Mouse (Mus musculus) gastrocnemius, postnatal 25 days (tissue): ENCODE results near the gene Slco2a1. TPM values are rescaled to one million over a fixed set of nuclear protein-coding genes. Genes with fewer than 3 reads are reported as not detected.

Source experiments
- DNase-seq: peaks from one replicate; pipeline ENCODE4 v3.0.0; 2022
- total RNA-seq, 2 experiments: library from RNA; stranded (reverse); gene quantifications; 1 replicate in 1 of 2; 2 replicates in 1 of 2; pipeline ENCODE4 v1.2.3; 2021

Slco2a1 gene
- total RNA-seq, 2 experiments from 2014 or later = 0.77 to 0.80 TPM

DNA sequence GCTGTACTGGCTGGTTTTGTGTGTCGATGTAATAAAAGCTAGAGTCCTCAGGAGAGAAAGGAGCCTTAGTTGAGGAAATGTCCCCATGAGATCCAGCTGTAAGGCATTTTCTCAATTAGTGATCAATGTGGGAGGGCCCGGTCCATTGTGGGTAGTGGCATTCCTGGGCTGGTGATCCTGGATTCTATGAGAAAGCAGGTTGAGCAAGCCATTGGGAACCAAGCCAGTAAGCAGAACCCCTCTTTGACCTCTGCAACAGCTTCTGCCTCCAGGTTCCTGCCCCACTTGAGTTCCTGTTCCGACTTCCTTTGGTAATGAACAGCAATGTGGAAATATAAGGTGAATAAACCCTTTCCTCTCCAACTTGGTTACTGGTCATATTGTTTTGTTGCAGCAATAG, 6.1 kb upstream of the Slco2a1 start:
- DNase-seq = no peak

DNA sequence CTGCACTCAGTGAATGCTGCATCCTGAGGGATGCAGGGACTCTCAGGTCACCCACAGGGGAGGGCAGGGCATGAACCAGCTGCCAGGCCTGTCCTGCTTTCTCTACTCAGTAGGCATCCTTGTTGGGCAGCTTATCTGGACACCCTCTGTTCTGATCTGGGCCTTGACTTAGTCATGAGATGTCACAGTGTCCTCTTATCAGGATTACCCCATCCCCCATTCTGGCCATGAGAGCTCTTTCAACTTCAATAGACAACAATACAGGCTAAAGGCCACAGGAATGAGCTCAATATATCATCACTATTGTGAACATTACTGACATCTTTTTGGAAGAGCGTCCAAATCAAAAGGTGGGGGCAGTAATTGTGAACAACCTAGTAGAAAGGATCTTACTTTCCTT, 3.4 kb upstream of the Slco2a1 start:
- DNase-seq = no peak

DNA sequence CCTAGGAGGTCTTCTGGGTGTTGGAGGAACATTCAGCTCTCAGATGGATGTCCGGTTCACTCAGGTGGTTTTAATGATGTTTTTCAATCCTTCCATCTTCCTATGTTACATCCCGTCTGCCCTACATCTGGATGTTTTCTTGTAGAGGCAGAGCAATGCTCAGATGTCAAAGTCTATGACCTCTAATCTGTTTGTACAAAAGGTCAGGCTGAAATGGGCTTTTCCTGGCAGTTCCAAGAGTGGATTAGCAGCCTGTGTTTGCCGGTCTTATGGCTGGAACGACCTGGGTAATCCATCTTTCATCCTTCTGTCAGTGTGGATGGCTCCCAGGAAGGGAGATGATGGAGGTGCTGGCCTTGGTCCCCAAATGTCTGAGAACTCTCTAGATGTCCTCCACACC, 2.6 kb upstream of the Slco2a1 start:
- no peak for DNase-seq

DNA sequence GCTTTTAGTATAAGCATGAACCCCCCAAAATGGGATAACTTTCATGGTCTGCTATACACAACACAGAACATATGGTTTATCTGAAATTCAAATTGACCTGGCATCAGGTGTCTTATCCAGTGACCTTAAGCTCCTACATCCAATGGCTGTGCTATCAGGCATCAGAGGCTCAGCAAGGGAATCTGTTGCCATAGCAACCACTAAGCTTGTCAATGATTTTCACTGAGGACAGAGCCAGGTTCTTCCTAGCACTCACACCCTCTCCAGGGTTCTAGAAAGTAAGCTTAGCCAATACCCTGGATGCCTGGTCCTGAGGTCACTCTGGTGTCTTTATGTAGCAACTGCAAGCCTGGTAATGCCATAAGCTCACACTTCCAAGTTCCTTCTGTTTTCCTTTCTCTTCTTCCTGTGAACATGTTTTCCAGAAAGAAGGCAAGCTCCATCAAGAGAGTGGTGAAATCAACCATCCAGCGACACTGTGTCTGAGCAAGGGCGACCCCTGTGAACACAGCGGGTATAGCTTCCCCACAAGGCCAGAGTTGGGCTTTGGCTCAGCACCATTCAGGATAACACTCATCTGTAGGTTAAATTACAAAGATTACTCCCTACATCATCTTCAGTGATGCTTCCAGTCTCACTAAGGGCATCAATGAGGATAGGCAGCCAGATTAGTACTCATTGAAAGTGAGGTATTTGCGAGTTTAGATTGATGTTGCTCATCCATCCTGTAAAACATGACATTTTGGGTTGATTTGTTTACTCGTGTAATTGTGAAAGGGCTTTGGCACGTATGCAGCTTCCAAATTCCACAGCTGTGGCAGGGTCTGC, 2.0 kb downstream of the Slco2a1 start:
- DNase-seq = no peak

DNA sequence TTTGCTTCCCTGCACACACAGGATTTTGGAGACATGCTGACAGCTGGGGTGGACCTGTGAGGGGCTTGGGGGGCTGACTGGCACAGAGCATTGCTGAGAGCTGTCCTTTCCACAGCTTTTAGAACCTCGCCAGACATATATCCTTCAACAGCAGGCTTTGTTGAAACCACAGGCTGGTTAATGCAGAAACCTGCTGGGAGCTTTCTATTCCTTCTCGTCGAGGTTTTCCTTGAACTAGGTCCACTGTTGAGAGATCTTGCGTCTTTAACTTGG, 2.6 kb downstream of the Slco2a1 start:
- no peak for DNase-seq

DNA sequence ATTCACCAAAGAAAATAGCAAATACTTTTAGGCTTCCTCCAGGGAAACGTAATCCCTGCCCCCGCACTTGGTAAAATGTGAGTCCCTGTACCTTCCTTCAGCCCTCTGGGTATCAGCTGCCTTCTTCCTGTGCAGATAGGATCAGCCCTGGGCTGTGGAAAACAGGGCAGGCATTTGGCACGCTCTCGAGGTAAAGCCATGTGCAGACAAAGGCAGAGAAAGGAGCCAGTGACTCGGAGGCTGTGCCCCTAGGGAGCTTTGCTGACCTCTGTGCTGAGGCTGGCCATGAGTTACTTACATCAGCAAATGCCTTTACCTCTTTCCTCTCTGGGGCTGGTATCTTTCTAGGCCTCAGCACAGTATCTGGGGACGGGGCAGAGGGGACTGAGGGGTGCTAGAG, 4.4 kb downstream of the Slco2a1 start:
- DNase-seq = peak; percentile 21

DNA sequence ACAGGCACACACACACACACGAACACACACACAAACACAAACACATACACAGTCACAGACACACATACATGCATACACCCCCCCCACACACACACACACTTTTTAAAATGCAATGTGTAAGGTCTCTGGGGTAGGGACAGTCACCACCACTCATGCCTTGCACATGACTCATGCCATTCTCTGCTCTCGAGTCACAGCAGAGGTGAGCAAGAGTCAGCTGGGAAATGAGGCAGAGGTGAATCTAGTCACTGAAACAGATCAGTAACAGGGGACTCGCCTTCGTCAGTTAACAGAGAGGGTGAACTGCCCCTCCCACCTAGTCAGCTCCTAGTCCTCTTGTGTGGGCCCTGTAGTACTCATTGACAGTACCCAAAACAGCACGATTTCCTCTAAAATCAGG, 5.3 kb downstream of the Slco2a1 start:
- no peak for DNase-seq

DNA sequence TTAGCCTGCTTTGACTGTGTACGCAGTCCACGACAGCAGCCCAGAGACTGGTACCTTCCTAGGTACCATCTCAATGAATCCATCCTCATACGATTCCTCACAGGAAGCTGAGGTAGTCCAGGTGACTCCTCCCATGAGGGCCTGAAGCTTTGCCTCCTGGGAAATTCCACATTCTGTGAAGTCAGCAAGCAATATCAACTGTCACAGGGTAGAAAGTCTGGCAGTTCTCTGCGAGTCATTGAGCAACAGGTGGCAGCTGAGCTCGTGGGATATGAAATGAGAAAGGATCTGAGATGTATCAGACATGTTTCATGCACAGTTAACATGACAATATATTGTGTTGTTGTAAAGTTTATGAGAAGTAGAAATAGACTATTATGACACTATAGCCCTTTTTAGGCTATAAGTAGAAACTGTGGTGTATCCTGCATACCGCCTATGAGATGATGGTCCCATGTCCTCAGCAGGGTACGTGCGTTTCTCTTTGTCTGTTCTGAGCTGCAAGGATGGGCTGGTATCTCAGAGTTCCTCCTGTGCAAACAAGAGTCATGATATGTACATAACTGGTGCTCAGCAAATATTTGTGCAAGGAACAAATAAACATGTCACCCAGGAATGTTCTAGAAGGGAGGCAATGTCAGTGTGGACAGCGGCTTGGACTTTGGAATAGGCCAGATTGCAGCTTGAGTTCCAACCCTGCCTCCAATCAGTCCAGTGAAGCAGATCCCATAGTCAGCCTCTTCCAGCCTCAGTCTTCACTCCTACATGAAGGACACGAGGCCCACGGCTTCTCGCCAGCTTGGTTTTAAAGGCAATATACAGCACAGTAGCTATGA, 7.5 kb downstream of the Slco2a1 start:
- no peak for DNase-seq

DNA sequence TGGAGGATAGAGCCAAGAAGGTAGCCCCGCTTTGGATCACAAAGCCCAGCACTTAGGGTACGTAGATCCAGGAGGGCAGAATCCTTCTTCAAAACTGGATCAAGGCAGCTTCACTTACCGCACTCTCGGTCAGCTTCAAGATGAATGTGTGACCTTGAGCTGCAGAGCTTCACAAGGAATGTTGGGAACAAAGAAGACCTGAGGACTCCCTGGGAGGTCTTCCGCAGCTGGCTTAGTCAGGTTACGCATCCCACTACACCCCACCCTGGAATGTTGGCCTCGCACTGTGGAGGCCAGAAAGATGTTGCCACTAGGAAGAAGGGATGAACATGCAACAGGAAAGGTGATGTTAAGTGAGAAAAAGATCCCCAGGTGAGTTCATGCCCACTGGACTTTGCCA, 11.9 kb downstream of the Slco2a1 start:
- DNase-seq = no peak

DNA sequence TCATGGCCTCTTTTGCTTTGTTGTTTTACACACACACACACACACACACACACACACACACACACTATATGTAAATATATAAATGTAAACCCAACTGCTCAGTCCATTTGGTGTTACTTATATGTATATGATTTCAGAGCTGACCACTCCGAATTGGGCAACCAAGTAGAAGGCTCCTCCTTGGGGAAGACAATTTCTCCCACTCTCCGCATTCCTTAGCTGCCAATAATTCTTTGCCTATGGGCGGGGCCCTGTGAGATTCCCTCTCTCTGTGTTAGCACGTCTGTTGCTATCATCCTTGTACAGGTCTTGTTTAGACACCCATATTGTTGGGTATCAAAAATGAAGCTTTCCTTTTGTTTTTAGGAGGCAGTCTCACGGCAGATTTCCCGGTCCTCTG, 15.8 kb downstream of the Slco2a1 start:
- no peak for DNase-seq

DNA sequence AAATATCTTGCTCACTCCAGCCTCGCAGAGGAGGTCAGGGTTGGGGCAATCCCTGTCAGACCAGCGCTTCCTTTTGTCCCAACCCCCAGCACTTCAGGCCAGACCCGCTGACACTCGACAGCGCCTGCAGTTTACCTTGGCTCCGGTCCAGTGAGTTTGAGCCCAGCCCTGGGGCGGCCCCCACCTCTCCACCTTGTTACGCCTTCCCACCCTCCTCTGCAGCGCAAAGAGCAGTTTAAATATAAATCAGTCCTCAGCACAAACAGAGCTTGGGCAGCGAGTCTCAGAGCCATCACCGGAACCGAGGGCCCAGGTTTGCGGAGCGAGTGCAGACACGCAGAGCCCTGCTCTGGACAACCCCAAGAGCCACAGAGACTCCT, 19.2 kb downstream of the Slco2a1 start:
- DNase-seq = peak; percentile 27

DNA sequence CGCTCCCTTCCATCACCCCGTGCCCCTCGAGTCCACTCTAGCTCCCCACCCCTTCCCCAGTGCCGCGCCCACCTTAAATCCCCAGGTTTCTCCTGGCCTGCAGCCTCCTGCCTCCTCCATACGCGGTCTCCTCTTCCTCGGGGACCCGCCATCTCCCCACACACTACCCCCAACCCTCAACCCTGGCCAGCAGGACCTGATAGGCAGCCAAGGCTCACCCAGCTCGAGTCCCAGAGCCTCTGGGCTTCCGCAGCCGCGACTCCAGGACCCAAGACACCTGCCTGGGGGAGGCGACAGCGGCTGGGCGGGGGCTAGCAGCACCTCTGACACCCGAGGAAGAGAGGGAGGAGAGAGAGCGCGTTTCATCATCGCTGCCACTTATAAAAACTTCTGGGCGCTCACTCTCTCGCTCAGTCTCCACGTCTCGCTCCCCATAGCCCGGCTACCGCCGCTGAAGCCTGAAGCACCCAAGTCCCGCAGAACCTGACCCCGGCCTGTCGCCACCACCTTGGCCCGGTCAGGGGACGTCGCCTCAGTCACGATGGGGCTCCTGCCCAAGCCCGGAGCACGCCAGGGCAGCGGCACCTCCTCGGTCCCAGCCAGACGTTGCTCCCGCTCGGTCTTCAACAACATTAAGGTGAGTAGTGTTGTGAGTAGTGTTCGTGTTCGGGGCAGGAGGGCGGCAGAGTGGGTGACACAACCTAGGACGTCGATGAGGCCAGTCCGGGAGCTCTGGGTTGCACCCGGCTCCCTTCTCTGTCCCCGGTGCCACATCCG, 19.8 kb downstream of the Slco2a1 start:
- no peak for DNase-seq

DNA sequence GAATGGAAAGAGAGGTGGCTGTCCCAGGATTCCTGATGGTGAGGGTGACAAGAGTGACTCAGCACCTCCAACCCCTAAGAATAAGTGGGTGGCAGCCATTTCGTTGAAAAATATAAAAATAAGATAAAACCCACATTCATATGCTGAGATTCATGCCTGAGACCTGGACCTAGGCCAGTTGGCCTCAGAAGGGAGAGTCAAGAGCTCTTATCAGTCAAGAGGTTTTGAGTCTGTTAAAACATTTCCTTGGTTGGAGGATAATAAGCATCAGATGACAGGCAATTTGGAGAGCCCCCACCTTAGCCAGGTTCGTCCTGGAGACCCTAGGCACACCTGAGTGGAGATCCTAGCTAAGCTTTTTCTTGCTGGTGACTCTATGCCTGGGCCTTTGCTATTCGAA, 21.6 kb downstream of the Slco2a1 start:
- DNase-seq = no peak

DNA sequence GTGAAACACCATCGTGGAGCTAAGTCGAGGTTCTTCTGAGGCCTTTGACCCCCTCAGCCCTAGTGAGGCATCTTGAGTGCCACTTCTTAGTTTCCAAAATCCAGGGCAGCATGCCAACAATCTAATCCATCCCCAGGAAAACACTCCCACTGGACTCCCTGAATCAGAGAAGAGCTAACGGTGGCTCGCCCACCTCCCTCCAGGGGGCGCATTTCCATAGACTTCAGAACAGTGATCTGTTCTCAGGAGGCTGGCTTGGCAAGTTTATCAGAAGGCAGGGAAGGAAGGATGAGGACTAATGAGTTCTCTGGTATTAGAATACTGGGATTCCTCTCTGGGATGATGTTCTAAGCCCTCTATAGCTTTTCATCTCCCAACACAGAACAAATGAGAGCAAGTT, 24.9 kb downstream of the Slco2a1 start:
- no peak for DNase-seq

DNA sequence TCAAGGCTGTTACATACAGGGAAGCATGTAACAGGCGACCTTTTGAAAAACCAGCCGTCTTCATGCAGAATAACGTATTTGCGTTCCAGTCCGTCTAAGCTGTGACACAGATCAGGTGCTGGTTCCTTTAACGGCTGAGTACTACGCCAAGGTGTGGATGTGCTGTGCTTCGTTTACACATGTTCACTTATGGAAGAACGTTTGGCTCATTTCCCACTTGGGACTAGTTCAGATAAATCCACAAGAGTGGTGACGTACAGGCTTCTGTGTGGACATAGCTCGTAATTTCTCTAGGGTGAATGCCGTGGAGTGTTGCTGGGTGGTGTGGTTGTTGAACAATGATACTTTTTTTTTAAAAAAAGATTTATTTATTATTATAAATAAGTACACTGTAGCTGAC, 26.2 kb downstream of the Slco2a1 start:
- no peak for DNase-seq

DNA sequence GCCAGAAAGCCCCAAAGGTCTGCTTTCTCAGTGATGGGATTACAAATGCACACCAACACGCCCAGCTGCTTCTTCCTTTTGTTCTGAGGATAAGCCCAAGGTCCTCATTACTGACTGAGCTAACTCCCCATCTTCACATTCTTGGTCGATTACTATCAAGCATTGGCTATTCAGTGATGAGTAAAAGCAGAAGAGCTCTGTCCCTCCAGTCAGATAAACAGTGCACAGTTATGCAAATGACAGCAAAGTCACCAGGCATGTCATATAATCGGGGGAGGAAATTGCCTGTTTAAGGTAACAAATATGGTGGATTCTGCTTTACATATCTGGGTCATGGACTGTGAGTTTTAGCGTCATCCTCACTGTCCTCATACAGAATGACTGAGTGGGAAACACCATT, 35.6 kb downstream of the Slco2a1 start:
- no peak for DNase-seq

DNA sequence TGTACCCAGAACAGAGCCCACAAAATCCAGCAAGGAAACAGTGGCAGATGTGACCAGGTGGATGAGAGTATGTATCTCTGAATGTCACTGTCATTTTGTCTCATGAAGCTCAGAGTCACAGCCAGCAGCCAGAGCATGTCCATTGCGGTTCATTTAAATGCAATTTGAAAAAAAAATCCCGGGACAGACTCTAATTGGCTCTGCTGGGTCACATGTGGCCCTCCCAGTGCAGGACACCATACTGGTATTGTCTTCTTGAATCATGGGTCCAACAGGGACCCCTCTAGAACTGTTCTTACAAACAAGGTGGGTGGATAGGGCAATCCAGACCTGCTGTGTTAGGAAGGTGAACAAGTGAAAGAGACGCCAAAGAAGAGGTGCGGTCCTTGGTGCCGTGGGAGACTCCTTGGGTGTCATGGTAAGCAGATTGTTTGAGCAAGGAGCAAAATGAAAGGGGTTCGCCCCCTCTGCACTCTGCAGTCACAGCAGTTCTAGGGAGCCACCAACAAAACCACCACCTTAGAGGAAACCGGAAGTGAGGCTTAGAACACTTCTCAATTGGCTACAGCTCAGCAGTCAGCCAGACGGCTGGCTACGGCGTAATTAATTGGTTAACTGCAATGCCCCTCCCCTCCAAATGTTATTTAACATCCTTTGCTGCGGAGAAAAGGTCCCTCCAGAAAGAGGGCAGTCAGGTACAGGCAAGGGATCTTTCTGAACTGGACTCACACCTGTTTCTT, 38.8 kb downstream of the Slco2a1 start:
- DNase-seq = no peak

DNA sequence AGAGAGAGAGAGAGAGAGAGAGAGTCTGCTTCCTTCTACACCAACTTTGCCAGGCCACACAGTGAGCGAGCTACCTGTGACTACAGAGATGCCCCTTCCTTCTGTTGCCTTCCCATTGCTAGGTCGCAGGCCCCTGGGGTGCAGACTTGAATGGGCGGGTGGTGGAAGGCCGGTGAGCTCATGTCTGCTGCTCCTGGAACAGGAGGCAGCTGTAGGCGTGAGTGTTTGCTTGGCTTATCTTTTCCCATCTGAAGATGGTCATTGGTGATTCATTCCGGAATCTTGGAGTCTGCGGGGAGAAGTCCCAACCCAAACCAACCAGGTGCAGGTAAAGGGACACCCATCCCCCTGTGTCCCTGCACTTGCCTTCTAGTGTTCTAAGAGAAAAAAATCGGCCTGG, 40.5 kb downstream of the Slco2a1 start:
- DNase-seq = no peak

DNA sequence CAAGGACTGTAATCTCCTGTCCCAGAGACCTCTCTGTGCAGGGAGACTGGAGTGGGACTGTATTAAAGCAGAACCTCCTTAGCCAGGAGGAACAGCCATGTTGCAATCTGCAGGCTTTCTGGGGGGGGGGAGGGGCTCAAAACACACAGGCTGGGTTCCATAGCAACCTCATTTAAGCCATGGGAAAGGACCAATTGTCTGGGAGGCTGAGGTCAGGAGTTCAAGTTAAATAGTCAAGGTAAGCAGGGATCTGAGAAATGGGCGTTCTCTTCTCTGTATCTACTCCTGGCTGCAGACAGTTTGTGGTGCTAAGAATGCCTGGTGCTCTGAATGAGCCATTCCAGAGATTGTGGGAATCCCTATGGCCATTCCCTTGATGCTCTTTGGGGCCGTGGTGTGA, 41.5 kb downstream of the Slco2a1 start:
- no peak for DNase-seq

DNA sequence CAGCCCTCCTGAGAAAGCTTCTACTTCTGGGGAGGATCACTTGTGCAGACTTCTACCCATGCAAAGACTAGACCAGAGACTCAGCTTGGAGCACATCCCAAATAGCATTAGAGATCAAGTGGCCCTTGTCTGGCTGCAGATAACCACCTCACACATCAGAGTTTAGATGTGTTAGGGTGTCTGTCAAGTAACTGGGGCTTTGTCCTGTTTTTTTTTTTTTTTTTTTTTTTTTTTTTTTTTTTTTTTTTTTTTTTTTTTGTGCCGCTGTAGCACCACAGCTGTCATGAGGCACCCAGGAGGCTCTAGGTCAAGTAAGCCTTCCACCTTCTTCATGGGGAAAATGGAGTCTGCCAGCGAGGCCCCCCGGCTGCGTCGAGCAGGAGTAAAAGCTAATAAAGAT, 42.7 kb downstream of the Slco2a1 start:
- no peak for DNase-seq

DNA sequence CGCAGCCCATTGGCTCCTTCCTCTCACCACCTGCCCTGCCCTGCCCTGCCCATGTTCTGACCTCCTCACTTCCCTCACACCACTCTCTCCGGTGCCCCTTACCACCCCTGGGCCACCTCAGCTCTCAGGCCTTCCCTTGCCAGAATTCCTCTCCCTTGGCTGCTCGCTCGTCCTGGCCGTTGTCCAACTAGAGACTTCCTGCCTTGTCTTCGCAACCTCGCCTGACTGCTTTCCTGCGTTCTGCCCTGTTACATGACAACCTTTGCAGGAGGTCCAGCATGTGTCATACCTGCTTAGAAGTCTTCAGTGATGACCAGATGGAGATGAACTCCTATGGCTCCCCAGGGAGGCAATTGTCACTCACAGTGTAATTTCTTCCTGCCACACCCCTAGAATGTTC, 43.7 kb downstream of the Slco2a1 start:
- no peak for DNase-seq

DNA sequence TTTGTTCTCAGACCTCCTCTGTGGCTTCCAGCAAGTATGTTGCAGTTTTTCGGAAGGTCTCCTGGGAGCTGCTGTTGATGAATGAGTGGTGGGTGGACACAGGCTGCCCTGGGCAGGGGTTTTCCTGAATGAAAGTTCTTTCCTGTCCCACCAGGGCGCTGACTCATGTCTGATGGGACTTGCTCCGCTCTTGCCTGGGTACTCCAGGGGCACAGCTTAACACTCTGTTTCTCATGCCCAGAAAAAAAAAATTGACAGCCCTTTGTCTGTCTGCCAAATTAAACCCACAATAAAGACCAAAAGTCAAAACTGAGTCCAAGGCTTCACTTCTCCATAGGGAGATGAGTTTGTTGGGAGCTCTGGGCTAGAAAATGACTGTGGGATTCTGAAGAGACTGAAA, 44.9 kb downstream of the Slco2a1 start:
- no peak for DNase-seq
